Mouse (Mus musculus): ENCODE measurements at regions not wholly inside any gene's neighbourhood (a gene's known extent, or its start where the extent isn't known, plus 50 kb on each side); places are given as distances from the start of the nearest gene placed in this dataset.

DNA sequence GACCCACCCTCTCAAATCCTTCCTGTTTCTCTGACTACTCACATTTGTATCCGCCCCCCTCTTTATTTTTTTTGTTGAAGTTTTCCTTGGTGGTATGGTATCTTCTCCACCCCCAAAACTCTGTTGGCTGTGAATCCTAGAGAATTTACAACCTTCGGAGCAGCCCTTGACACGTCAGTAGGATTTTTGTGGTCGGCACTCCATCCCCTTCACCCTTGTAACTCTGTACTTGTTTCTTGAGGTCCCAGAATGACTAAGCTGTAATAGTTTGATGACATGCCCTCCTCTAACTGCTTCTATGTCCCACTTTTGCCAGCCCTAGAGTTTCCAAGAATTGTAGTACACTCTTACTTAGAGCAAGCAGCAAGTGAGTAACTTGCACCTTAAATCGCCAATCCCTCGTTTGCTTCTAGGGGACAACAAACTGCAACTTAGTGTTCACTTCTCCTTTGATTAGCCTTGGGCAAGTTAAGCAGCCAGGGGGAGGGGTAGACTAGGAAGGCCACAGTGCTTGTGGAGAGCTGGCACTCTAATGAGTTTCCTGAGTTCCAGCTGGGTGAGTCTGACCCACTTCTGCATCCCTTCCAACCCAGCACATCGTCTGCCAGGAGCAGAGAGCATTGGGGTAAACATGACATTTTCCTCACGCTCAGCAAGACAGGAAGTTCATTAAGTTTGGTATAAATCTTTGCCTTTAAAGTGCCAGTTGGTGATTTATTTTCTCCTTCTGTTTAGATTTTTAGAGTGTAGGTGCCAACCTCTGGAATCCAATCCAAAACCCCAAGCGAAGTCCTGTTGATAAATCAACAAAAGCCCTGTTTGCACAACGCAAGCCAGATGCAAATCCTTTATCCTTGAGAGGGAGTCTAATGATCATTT is 118.7 kb downstream of the Foxa2 start:
- intact Hi-C loops (cut with DNase I): no loop called here

DNA sequence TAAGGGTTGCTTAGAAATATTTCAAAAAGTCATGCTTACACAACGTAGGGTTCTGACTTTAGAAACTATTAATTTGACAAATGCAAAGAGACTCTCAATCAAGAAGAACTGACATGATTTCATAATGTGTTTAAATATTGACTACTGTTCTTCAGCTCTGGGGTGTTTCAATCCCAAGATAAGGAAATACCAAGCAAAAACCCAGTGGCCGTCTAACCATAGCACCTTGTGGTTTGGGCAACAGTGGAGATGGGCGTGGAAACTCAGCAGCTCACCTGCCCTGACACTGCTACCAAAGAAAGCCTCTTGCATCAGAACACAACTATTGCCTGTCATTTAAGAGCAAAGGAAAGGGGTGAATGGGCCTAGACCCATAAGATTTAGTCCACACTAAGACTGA is 119.9 kb downstream of the Foxa2 start:
- intact Hi-C loops (cut with DNase I): no loop called here

DNA sequence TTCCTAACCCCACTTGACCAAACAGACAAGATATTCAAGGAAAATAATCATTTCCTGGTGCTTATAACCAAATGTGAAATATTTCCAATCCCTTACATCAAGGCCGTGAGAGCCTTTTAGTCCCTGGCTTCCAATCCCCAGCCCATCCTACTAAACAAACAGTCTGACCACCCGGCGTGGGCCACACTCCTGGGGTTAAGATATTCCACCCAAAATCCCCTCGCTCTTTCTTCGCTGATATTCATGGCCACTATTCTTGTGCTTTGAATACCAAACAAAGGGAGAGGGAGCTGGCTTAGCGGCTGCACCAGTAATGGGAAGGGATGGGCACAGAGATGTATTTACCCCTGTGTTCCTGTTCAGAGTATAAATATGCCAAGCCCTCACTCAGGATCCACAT is 139.4 kb downstream of the Foxa2 start:
- intact Hi-C loops (cut with DNase I): no loop called here

DNA sequence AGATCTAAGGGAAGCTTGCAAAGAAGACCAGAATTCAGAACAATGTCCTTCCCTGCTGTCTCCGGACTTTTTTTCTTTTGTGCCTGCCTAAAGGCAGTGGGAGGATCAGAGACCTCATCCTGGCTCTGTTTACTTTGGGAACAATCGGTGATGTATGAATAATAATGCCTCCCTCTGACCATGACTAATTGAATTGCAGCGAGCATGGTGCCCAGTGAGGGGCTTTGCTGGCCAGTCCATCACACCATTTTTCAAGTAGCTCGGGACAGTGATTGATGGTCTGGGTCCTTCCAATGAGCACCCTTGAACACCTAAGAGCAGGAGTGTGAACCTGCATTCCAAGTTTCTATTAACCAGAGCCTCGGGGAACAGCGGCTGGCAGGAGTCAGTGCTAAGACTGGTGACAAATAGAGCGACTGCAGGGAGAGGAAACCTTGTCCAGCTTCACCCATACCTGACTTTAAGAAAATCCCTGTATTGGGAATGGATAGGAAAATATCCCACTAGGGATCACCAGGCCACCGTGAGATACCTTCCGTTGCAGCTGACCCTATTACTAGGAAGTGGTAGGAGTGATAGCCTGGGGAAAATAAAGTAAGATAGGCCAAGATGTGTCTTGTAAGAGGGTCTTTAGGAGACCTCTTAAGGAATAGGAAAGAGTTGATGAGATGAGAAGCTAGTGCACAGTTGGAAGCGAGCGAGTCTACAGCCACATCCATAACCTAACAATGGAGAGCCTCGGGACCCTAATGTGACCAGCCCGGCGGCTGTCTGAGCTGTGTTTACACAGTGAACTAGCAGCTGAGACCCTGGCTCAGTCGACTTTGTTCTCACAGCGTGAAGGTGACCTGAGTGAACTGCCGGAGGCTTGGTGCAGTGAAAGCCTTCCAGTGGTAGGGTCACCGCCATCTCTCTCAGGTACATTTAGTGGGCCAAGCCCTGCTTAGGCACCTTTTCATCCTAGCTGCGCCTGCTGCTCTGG is 140.7 kb downstream of the Foxa2 start:
- intact Hi-C loops (cut with DNase I): no loop called here

DNA sequence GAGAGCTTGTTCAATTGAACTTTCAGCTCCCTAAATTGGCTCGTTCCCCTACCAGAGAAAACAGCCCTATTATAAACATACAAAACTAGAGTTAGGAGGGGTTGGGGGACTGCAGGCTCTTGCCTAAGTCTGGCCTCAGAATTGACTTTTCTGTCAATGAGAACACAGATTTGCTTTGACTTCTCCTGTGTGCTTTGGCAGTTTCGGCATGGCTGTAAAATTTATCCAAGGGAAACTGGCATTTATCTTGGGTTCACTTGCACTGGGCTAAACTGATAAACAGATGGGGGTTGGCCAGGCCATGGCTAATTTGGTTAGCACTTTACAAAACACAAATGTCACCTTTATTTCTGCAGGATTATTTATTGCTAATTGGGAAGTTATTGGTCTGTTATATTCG is 141.7 kb downstream of the Foxa2 start:
- intact Hi-C loops (cut with DNase I): no loop called here

DNA sequence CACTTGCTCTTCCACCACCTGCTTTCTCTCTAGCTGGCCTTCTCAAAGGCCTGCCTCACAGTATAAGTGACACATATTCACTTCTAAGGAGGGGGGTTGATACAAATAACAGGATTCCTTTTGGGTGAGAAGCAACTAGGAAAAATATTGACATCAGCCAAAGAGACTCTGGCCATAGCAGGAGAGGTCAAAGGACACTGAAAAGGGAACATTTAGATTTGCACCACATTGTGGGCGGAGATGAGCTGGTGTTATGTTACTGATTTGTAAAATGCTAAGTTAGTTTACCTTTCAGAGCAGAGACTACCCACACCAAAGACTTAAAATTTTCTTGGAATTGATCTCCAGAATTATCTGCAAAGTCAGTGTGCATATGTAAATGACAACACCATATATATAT is 147.5 kb downstream of the Foxa2 start:
- intact Hi-C loops (cut with DNase I): no loop called here

DNA sequence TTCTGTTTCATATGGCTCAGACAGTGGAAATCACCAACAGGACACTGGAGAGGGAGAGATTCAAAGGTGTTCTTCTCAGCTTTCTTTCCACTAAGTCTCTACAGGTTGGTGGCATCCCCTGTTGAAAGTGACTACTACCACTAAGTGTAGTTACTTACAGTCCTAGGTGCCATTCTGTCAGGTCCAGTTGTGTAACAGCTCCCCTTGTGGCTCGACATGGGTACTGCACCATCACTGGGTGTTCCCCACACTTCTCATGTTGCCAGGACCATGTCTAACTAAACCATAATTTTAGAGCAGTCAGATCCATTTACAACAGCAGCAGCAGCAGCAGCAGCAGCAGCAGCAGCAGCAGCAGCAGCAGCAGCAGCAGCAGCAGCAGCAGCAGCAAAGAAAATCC is 151.1 kb downstream of the Foxa2 start:
- intact Hi-C loops (cut with DNase I): loop anchor here (2.0 kb wide), 1 partner anchor 47 kb away; no protein-coding TSS in a partner anchor

DNA sequence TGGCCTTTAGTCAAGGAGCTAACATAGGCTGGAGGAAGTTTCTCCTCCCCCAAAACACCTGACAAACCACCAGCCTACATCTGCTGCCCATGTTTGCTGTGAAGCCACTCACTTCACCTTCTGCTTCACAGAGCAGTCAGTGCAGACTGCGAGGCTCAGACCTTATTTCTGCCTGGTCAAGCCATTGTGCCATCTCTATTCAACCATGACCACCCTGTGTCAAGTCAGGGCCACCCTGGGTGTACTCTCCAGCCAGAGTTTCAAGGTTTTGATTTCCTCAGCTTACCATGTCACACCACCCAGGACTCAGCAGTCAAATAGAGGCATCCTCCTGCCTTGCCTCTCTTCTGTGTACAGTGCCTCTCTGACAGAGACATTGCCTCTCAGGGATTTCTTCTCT is 152.6 kb downstream of the Foxa2 start:
- intact Hi-C loops (cut with DNase I): loop anchor here (2.0 kb wide), 1 partner anchor 45 kb away; no protein-coding TSS in a partner anchor

DNA sequence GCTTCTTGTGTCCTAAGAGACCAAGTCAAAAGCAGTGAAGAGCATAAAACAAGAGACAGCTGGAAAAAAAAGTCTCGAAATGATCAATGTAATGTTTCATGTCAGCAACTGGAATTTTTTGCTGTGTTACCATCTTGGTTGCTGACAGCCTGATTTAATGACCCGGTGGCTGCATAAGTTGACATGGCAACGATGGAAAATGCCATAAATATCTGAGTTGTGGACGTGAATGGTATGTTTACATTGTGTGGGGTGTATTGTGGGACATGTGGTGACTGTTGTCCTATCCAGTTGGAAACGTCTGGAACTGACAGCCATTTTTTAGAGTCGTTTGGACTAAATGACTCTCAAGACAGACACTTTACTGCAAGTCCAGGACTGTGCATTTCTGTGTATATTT is 160.6 kb downstream of the Foxa2 start:
- intact Hi-C loops (cut with DNase I): no loop called here

DNA sequence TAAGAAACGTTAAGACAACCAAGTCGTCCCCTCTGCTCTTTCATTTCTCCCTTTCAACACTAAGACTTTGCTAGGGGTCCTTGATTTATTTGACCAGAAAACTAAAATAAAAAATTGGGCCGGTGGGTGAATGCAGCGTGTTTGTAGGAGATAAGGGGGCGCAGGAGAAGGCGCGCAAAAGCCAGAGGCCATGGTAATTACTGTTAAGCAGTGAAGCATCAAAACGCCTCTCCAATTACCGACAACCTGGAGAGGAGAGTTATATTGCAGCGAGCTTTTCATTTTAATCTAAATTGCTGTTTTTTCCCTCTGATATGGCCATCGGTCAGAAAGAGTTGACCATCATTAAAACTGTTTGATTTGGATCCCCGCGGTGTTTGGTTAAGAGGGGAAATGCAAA is 168.9 kb downstream of the Foxa2 start:
- intact Hi-C loops (cut with DNase I): no loop called here

DNA sequence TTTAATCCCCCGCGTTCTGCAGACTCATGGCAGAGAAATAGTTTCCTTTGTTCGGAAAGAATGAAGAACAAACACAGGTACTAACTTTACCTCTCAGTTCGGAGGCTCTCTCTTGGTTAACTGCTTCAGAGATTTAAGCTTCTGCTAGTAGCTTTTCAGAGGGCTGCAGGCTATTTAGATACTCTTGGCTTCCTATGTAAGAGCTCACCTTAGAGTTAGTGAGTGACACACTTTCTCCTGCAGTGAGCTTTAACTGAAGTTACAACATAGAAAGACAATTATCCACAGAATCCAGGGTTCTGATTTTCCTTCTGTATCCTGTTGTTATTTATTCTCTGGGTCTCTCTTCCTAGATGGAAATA is 169.2 kb downstream of the Foxa2 start:
- intact Hi-C loops (cut with DNase I): no loop called here

DNA sequence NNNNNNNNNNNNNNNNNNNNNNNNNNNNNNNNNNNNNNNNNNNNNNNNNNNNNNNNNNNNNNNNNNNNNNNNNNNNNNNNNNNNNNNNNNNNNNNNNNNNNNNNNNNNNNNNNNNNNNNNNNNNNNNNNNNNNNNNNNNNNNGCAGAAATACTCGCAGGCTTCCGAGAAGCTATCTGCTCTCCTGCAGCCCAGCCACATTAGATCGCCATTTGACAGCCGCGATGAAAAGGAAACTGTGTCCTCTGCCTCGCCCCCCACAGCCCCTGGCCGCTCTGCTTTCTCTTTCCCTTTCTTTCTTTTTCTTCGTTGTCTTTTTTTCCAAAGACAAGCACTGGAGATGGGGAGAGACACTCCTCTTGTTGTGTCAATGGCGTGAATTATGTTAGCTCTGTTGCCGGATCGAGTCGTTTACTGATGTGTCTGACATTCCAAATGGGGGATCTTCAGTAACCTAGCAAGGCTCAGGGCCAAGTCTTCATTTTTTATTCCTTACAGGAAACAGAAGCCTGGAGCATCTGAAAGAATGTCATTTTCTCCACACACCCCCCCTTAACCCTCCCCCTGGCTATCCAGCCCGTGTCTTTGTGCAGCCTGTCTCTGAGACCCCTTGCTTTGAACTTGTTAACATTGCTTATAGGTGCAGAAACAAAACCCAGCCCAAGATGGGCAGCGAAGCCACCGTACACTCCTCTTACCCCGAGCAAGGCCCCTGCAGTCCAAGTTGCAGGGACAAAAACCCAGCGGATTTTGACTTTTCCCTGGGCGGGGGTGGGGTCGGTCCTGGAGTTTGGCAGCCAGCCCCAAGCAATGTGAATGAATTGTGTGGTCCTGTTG is 169.8 kb downstream of the Foxa2 start:
- intact Hi-C loops (cut with DNase I): no loop called here

DNA sequence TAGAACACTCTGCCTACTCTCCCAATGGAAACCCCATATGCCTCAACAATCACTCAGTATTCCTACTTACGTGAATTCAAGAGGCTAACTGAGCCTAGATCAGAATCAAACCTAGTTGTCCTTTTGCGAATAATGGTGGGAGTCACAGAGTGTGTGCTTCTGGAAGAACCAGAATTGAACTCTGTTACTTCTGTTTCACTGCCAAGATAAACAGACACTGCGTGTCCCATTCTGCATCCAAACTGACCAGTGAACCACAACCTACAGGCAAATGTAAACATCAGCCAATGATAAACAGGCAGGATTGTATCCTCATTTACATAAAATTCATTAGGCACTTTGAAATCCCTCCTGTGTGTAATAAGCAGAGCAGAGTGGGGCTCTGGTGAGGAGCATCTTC is 173.8 kb downstream of the Foxa2 start:
- intact Hi-C loops (cut with DNase I): no loop called here

DNA sequence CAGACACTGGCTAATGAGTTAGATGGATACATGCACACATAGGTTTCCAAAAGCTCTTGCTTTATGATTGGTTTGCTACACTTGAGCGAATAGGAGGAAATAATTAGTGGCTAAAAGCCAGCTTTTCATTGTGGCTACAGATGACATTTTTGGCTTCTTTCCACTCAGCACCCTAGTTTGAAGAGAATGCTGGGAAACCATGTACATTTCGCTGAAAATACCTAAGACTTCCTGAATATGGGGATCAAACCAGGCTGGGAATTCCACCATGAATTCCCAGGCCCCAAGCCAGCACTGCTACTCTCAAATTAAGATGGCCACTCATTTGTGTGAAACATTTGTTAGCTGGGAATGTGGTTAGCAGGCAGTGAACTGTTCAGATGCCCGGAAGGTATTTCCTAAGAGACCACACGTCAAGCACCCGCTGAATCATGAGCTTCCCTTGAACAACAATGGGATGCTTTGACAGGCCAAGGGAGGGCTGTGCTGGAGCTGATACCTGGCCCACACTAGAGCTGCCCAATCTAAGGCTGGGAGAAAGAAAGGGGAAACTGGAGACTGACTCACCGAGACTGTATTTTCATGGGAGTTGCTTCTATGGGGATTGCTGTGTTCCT is 195.5 kb downstream of the Foxa2 start:
- intact Hi-C loops (cut with DNase I): no loop called here

DNA sequence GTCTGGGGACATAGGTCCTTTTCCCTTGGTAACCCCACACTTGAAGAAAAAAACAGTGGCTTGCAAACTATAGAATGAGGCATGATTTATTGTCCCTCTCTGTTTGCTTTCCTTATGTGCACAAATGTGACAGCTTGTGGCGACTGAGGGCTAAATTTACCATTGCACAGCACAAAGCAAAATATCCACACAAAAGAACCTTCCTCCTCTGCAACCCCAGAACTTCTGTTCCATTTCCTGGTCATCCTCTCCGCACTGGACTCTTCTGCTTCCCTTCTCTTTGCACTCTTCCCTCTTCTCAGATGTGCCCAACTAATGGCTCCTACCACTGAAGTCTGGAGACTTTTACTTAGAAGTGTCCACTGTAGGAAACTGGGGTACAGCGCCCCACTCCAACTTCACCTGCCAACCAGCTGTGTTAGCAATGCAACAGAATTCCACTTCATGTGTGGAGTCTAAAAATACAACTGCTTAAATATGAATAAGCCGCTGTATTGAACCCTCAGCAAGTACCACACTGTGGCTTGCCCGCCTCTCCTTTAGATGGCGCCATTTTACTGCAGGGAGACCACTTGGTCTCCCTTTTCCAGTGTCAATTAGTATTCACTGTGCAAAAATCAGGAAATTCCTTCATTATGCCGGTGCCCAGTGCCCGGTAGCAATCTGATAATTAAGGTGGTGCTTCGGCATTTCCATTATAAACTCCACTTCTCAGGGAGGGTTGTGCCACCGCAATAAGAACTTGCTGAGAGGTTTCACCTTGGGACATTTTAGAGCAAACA is 199.6 kb downstream of the Foxa2 start:
- intact Hi-C loops (cut with DNase I): loop anchor here (2.0 kb wide), 1 partner anchor 202 kb away; no protein-coding TSS in a partner anchor

DNA sequence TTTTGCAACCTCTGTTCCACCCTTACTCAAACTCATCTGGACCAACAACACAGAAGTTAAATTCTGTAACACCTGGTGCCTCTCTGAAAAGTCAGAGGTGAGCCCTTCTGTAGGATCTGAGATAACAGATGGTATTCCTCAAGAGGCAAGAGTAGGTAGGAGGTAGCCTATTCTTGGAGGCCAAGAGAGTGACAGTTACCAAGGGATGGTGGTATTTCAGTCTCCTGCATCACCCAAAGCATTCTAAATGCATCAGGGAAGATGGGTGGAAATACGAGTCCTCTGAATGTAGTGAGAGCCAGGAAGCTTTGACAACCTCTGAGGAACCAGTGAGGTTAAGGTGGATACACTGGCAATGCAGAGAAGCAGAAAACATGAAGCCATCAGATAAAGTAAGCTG is 201.5 kb downstream of the Foxa2 start:
- intact Hi-C loops (cut with DNase I): no loop called here

DNA sequence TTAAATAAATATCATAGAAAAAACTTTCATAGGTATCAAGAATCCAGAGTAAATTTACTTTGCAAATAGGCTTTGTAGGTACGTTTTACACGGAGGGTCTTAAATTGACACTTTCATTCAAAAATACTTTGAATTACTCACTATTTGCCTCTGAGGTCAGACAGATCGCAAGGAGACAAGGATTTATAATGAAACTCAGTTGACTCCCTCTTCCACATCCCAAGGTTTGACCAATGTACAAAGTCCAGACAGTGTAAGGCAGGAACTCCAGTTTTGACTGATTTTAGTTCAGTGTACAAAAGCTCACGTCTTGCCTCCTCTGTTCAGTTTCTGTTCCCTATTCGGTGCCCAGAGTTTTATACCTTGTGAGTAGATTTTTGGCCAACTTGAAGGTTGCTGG is 205.8 kb downstream of the Foxa2 start:
- intact Hi-C loops (cut with DNase I): no loop called here

DNA sequence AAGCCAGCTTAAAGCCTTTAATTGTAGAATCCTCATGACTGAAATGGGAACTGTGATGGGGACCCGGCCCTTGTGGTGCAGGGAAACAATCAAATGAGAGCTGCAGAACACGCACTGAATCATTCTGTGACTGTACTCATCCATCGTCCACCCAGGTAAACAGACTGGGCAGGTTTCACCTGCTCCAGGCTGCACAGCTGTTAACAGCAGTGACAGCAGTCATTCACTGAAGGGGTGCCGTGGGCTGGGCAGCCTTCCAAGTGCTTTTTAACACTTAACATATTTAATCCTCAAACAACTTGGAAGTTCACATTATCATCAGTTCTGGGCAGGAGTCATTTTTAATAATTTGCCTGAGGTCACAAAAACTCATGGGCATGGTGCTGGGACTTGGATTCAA is 208.2 kb downstream of the Foxa2 start:
- intact Hi-C loops (cut with DNase I): no loop called here

DNA sequence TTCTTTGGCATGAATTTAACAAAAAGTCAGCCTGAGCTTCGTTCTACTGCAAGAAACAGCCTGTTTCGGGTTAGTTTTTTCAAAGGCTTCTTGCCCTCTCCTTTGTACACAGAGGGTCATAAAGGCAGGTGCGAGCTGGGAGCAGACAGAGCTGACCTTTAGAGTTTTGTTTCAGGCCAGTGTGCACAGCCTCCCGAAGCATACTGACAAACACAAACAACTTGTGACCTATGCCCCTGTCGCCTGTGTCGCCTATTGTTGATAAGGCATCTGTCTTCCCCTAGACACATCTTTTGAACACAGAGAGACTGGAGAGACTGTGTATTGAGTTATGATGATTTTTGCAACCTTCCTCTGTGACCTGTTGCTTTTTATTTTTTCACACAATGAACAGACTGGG is 216.2 kb downstream of the Foxa2 start:
- intact Hi-C loops (cut with DNase I): no loop called here

DNA sequence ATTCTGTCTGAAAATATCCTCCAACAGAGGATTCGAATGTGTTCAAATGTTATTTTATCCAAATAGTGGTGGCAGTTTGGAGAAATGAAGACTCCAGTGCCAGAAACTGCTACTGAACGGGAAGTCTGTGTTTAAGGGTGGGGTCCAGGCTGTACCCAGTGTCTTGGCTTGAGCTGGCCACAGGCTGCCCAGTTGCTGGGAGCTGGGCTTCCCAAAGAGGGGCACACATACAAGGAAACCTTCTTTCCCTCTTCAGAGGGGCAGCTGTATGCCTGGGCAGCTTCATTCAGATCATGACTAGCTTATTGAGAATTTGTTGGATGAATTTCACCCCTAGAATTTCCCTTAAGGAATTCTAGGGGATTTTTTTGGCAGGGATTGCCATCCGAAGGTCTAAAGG is 229.8 kb downstream of the Foxa2 start:
- intact Hi-C loops (cut with DNase I): no loop called here
